ENCODE assay signal across 24 mouse cellular contexts in genomic region chr19:46182241-46182640, GRCm38 (mm10). TPM values are rescaled to one million over a fixed set of nuclear protein-coding genes. Genes with fewer than 3 reads are reported as not detected.
DNase-seq lines count a peak whose midpoint lies in the region.
"Had no signal": no experiment of that assay in that cellular context is flagged by ENCODE, and none has a peak within 500 bp of the region (broad histone marks: within the 10 kb centered on the region; RNA-seq: fewer than 3 reads in every experiment).

No protein-coding gene starts in this region.

- peak; percentile 15 to 44 for DNase-seq in adrenal gland, adult (ENCODE audit: inconsistent age in 2 of 2, low spot score in 1 of 2)
- DNase-seq in adrenal gland, postnatal 25 days, result no peak
- peak; percentile 71 for DNase-seq in kidney, adult 11 months
- DNase-seq in kidney, postnatal 4 days, result no peak
- DNase-seq in kidney, adult 9 months, result peak; percentile 82
- peak; percentile 79 to 80 for DNase-seq in kidney, postnatal 36 days
- no peak for DNase-seq in left cerebral cortex, adult 18-20 months (ENCODE audit: low spot score in 2 of 2)
- DNase-seq: cerebellum, adult 11 months; cerebellum, adult 9-10 months; cerebellum, postnatal 36 days; gastrocnemius, postnatal 36 days; heart, adult 18-20 months; heart, postnatal 36 days; left cerebral cortex, postnatal 4 days; lung, embryonic 14.5 days; lung, postnatal 14 days; midbrain, embryonic 14.5 days; retina, postnatal 1 day; right cerebral cortex, postnatal 25 days had no signal

RNA-seq across cellular contexts. Expression of gene Gbf1, which starts 29.9 kb away (rescaled TPM):
- 76.8 and 97.2 TPM in 2 replicates for total RNA-seq in adrenal gland, postnatal 25 days (2021)
- total RNA-seq in left cerebral cortex, adult 18-20 months (2021), result 10 to 100 TPM; 84.6 to 86.4 TPM

RNA-seq across cellular contexts. Expression of gene Pitx3, which starts 34.1 kb away (rescaled TPM):
- not detected in 2 replicates for total RNA-seq in adrenal gland, postnatal 25 days (2021)
- not detected for total RNA-seq in left cerebral cortex, adult 18-20 months (2021)
- total RNA-seq: CH12.LX; layer of hippocampus, adult 8-10 months; layer of hippocampus, postnatal 25 days; left cerebral cortex, postnatal 4 days; monocyte, adult 5-6 weeks had no signal

RNA-seq across cellular contexts. Expression of gene Elovl3, which starts 50.5 kb away (rescaled TPM):
- 4.7 and 10.9 TPM in 2 replicates for total RNA-seq in adrenal gland, postnatal 25 days (2021)
- total RNA-seq in left cerebral cortex, adult 18-20 months (2021), result not detected
- total RNA-seq: CH12.LX; gastrocnemius, postnatal 36 days; hindbrain, postnatal 0 days; layer of hippocampus, adult 8-10 months; layer of hippocampus, postnatal 25 days; left cerebral cortex, postnatal 4 days; monocyte, adult 5-6 weeks had no signal

Comparison
In these comparisons a context has a peak if more than half of its experiments do, and no peak if none do; other contexts are left out.
1. DNase-seq: peak in adrenal gland, adult (2 of 2), kidney, adult 11 months (single experiment), kidney, adult 9 months (single experiment) and kidney, postnatal 36 days (2 of 2); none in adrenal gland, postnatal 25 days (single experiment), kidney, postnatal 4 days (0 of 2) and left cerebral cortex, adult 18-20 months (0 of 2).